Comparison of ENCODE assay signal across 18 mouse cellular contexts in genomic region chr2:148364536-148364935, GRCm38 (mm10). TPM values are rescaled to one million over a fixed set of nuclear protein-coding genes. Genes with fewer than 3 reads are reported as not detected.
DNase-seq lines count a peak whose midpoint lies in the region; ATAC-seq and TF ChIP-seq lines count a peak whose summit lies in the region.
"Had no signal": no experiment of that assay in that cellular context is flagged by ENCODE, and none has a peak within 500 bp of the region (broad histone marks: within the 10 kb centered on the region; RNA-seq: fewer than 3 reads in every experiment).

No protein-coding gene starts in this region.

- no peaks in the 10 kb centered on the region for H3K9me3 ChIP-seq in intestine, embryonic 14.5 days (ENCODE audit: control insufficient read depth, low read length)
- no peaks in the 10 kb centered on the region for H3K9me3 ChIP-seq in intestine, embryonic 15.5 days
- no peaks in the 10 kb centered on the region for H3K9me3 ChIP-seq in stomach, postnatal 0 days (ENCODE audit: control insufficient read depth, low read length)
- H3K9me3 ChIP-seq: embryonic facial prominence, embryonic 10.5 days; limb, embryonic 13.5 days; midbrain, embryonic 12.5 days had no signal

- no peak for ATAC-seq in intestine, embryonic 14.5 days (replicated peaks; ENCODE audit: low FRiP score, low TSS enrichment, low read depth)
- ATAC-seq in intestine, embryonic 15.5 days = no peak
- peak; percentile 97 for ATAC-seq in frontal cortex, adult (ENCODE audit: low TSS enrichment)
- no peak for ATAC-seq in stomach, postnatal 0 days (ENCODE audit: low FRiP score, low TSS enrichment)
- ATAC-seq: activated CD4-positive, CD25-positive, alpha-beta regulatory T cell, adult 4 months; intestine, postnatal 0 days; liver, postnatal 0 days had no signal

- H3K4me2 ChIP-seq in intestine, embryonic 14.5 days (ENCODE audit: low read length) = no peak overlapping the region
- no peak overlapping the region for H3K4me2 ChIP-seq in intestine, embryonic 15.5 days (replicated peaks)
- no peak overlapping the region for H3K4me2 ChIP-seq in stomach, postnatal 0 days (replicated peaks; ENCODE audit: low read depth)
- H3K4me2 ChIP-seq: limb, embryonic 13.5 days; midbrain, embryonic 12.5 days had no signal

- no peak overlapping the region for H3K9ac ChIP-seq in intestine, embryonic 14.5 days (ENCODE audit: low read length)
- H3K9ac ChIP-seq in intestine, embryonic 15.5 days = no peak overlapping the region
- no peak overlapping the region for H3K9ac ChIP-seq in stomach, postnatal 0 days (ENCODE audit: low read length)
- H3K9ac ChIP-seq: limb, embryonic 13.5 days; liver, postnatal 0 days; midbrain, embryonic 12.5 days had no signal

- no peak for TF ChIP-seq CTCF in stomach, postnatal 0 days (IDR thresholded peaks at IDR 0.05; ENCODE audit: low read depth)

- no peak overlapping the region for H3K4me3 ChIP-seq in intestine, embryonic 14.5 days (ENCODE audit: low read depth, low read length)
- H3K4me3 ChIP-seq in intestine, embryonic 15.5 days (replicated peaks) = no peak overlapping the region
- H3K4me3 ChIP-seq in stomach, postnatal 0 days (ENCODE audit: low read depth, low read length) = no peak overlapping the region
- H3K4me3 ChIP-seq: embryonic facial prominence, embryonic 10.5 days; limb, embryonic 13.5 days; midbrain, embryonic 12.5 days had no signal

- TF ChIP-seq EP300 in stomach, postnatal 0 days (optimal IDR thresholded peaks at IDR 0.05) = no peak

- no peak overlapping the region for H3K27ac ChIP-seq in intestine, embryonic 14.5 days (ENCODE audit: low read depth)
- no peak overlapping the region for H3K27ac ChIP-seq in intestine, embryonic 15.5 days
- H3K27ac ChIP-seq in stomach, postnatal 0 days (replicated peaks) = no peak overlapping the region
- H3K27ac ChIP-seq: embryonic facial prominence, embryonic 10.5 days; limb, embryonic 13.5 days; midbrain, embryonic 12.5 days had no signal

- no peaks in the 10 kb centered on the region for H3K27me3 ChIP-seq in intestine, embryonic 14.5 days (replicated peaks; ENCODE audit: control insufficient read depth, insufficient read depth, low read length)
- H3K27me3 ChIP-seq in intestine, embryonic 15.5 days (replicated peaks) = no peaks in the 10 kb centered on the region
- no peaks in the 10 kb centered on the region for H3K27me3 ChIP-seq in stomach, postnatal 0 days (ENCODE audit: control insufficient read depth, insufficient read depth, low read length)
- H3K27me3 ChIP-seq: limb, embryonic 13.5 days; midbrain, embryonic 12.5 days had no signal

- 96% methylated on average over 3 of the region's 3 CpGs for WGBS in intestine, embryonic 14.5 days
- 95% methylated on average over 3 of the region's 3 CpGs for WGBS in intestine, embryonic 15.5 days
- WGBS in stomach, postnatal 0 days = 94% methylated on average over 3 of the region's 3 CpGs

- peak; percentile 13 for DNase-seq in intestine, embryonic 14.5 days (ENCODE audit: low spot score)
- peak; percentile 63 for DNase-seq in 3T3-L1 (ENCODE audit: low read depth, low spot score)
- DNase-seq in left cerebral cortex, adult 18-20 months (ENCODE audit: low spot score in 2 of 2) = peak; percentile 9 to 39
- no peak for DNase-seq in adrenal gland, adult (ENCODE audit: inconsistent age in 2 of 2, low spot score in 1 of 2)
- DNase-seq in natural killer cell, adult 2 months (ENCODE audit: low spot score in 2 of 2) = no peak
- DNase-seq in stomach, postnatal 0 days (ENCODE audit: low spot score) = no peak
- DNase-seq: cerebellum, postnatal 10 days; gastrocnemius, postnatal 10 days; liver, postnatal 0 days; thymus, postnatal 36 days had no signal

- H3K4me1 ChIP-seq in intestine, embryonic 14.5 days (replicated peaks; ENCODE audit: control insufficient read depth, insufficient read depth, low read length) = no peaks in the 10 kb centered on the region
- no peaks in the 10 kb centered on the region for H3K4me1 ChIP-seq in intestine, embryonic 15.5 days (replicated peaks)
- H3K4me1 ChIP-seq in stomach, postnatal 0 days (replicated peaks; ENCODE audit: control insufficient read depth, insufficient read depth) = no peaks in the 10 kb centered on the region
- H3K4me1 ChIP-seq: limb, embryonic 13.5 days; midbrain, embryonic 12.5 days had no signal

- H3K36me3 ChIP-seq in intestine, embryonic 14.5 days (ENCODE audit: control insufficient read depth, insufficient read depth, low read length) = no peaks in the 10 kb centered on the region
- H3K36me3 ChIP-seq in intestine, embryonic 15.5 days = no peaks in the 10 kb centered on the region
- H3K36me3 ChIP-seq in stomach, postnatal 0 days (ENCODE audit: control insufficient read depth, insufficient read depth, low read length) = no peaks in the 10 kb centered on the region
- H3K36me3 ChIP-seq: embryonic facial prominence, embryonic 10.5 days; limb, embryonic 13.5 days; midbrain, embryonic 12.5 days had no signal

RNA-seq across cellular contexts. Expression of gene Sstr4, which starts 30.6 kb away (rescaled TPM):
- 3.2 and 3.5 TPM in 2 replicates for polyA plus RNA-seq in intestine, embryonic 14.5 days (2014; fragmentation: Nextera tagmentation; extraction: Ambion mirVana)
- polyA plus RNA-seq in intestine, embryonic 15.5 days (2015; fragmentation: Nextera tagmentation; extraction: Ambion mirVana) = 2.2 and 2.4 TPM in 2 replicates
- total RNA-seq in left cerebral cortex, adult 18-20 months (2021) = 10 to 100 TPM; 27.4 to 35.5 TPM
- 0.31 and 0.49 TPM in 2 replicates for polyA plus RNA-seq in stomach, postnatal 0 days (2015; fragmentation: Nextera tagmentation; extraction: Ambion mirVana)
- total RNA-seq: MEL had no signal
- polyA plus RNA-seq: activated CD4-positive, CD25-positive, alpha-beta regulatory T cell, adult 4 months; liver, postnatal 0 days had no signal

RNA-seq across cellular contexts. Expression of gene Thbd, which starts 43.5 kb away (rescaled TPM):
- 53.0 and 54.1 TPM in 2 replicates for polyA plus RNA-seq in intestine, embryonic 14.5 days (2014; fragmentation: Nextera tagmentation; extraction: Ambion mirVana)
- 46.1 and 47.0 TPM in 2 replicates for polyA plus RNA-seq in intestine, embryonic 15.5 days (2015; fragmentation: Nextera tagmentation; extraction: Ambion mirVana)
- total RNA-seq in left cerebral cortex, adult 18-20 months (2021) = 10 to 100 TPM; 11.4 to 20.3 TPM
- 17.5 and 17.9 TPM in 2 replicates for polyA plus RNA-seq in stomach, postnatal 0 days (2015; fragmentation: Nextera tagmentation; extraction: Ambion mirVana)
- total RNA-seq: MEL had no signal

Comparison
In these comparisons a context has a peak if more than half of its experiments do, and no peak if none do; other contexts are left out.
1. DNase-seq: peak in intestine, embryonic 14.5 days (single experiment), 3T3-L1 (single experiment) and left cerebral cortex, adult 18-20 months (2 of 2); none in adrenal gland, adult (0 of 2), natural killer cell, adult 2 months (0 of 2) and stomach, postnatal 0 days (single experiment).